Mouse (Mus musculus) forebrain, embryonic 16.5 days (tissue): ENCODE results near the gene Msrb2. TPM values are rescaled to one million over a fixed set of nuclear protein-coding genes. Genes with fewer than 3 reads are reported as not detected.

ENCODE experiments used
- ATAC-seq: fragments of 200-750 bp; cut with Nextera tagmentation; 2 replicates; pipeline ENCODE4 v1.8.0; 2017; ENCODE audit warnings: mild to moderate bottlenecking, moderate library complexity
- H3K27ac ChIP-seq: fragments of 300-500 bp; sonication (generic); 2 replicates; pipeline ENCODE4 v1.5.1; 2014; ENCODE audit warnings: low read length, control low read depth
- H3K27me3 ChIP-seq: fragments of 300-500 bp; sonication (generic); replicated peaks from 2 replicates; pipeline ENCODE4 v1.6.1; 2014; ENCODE audit warnings: low read length; ENCODE audit not compliant: control insufficient read depth, insufficient read depth
- H3K36me3 ChIP-seq: fragments of 300-500 bp; sonication (generic); 2 replicates; pipeline ENCODE4 v1.6.1; 2014; ENCODE audit not compliant: control insufficient read depth, insufficient read depth
- H3K4me1 ChIP-seq: fragments of 300-500 bp; sonication (generic); replicated peaks from 2 replicates; pipeline ENCODE4 v1.6.1; 2014; ENCODE audit warnings: low read length; ENCODE audit not compliant: control insufficient read depth, insufficient read depth
- H3K4me2 ChIP-seq: fragments of 300-500 bp; sonication (generic); 2 replicates; pipeline ENCODE4 v1.6.1; 2014; ENCODE audit warnings: mild to moderate bottlenecking, low read length, control low read depth
- H3K4me3 ChIP-seq: fragments of 300-500 bp; sonication (generic); replicated peaks from 2 replicates; pipeline ENCODE4 v1.5.1; 2014; ENCODE audit warnings: mild to moderate bottlenecking, low read length, control low read depth
- H3K9ac ChIP-seq: fragments of 300-500 bp; sonication (generic); replicated peaks from 2 replicates; pipeline ENCODE4 v1.6.1; 2014; ENCODE audit warnings: low read depth, low read length, control low read depth
- H3K9me3 ChIP-seq: fragments of 300-500 bp; sonication (generic); 2 replicates; pipeline ENCODE4 v1.6.1; 2016; ENCODE audit warnings: low read length; ENCODE audit not compliant: control insufficient read depth
- WGBS: fragments of 180-500 bp; shearing (Covaris S2); extraction: QIAGEN DNeasy Blood & Tissue Kit; methylation state at CpG from one replicate; pipeline ENCODE4 v1.1.7; 2014; 5-methylcytosine and 5-hydroxymethylcytosine counted together
- polyA plus RNA-seq: library from polyadenylated mRNA; unstranded; fragments of >200 nt; fragmentation: Nextera tagmentation; extraction: Ambion mirVana; gene quantifications from 2 replicates; pipeline ENCODE4 v1.2.1, GENCODE M21; 2015

Gene Msrb2
- polyA plus RNA-seq, 1 experiment from 2014 or later, result 7.9 TPM

GRCm38 (mm10) chr2:19431614-19432323, 60.5 kb downstream of the Msrb2 start:
- H3K9ac ChIP-seq, result no peak overlapping the region
- H3K27ac ChIP-seq, result no peak overlapping the region
- 2% methylated on average over 41 of the region's 41 CpGs for WGBS
- H3K36me3 ChIP-seq, result no peaks in the 10 kb centered on the region
- peaks cover 62% of the 10 kb centered on the region for H3K27me3 ChIP-seq
- no peak overlapping the region for H3K4me2 ChIP-seq
- peaks cover 22% of the 10 kb centered on the region for H3K4me1 ChIP-seq
- peak; percentile 31 for ATAC-seq
- no peak overlapping the region for H3K4me3 ChIP-seq
- no peaks in the 10 kb centered on the region for H3K9me3 ChIP-seq

- H3K9me3 ChIP-seq, result no peaks in the 10 kb centered on the region
- H3K4me1 ChIP-seq, result peaks cover 24% of the 10 kb centered on the region
- no peak for ATAC-seq
- no peak overlapping the region for H3K4me3 ChIP-seq
- H3K27ac ChIP-seq, result no peak overlapping the region
- no peak overlapping the region for H3K4me2 ChIP-seq
- WGBS, result 2% methylated on average over 9 of the region's 9 CpGs
- peaks cover 80% of the 10 kb centered on the region for H3K27me3 ChIP-seq
- no peak overlapping the region for H3K9ac ChIP-seq
- H3K36me3 ChIP-seq, result no peaks in the 10 kb centered on the region
Observed at GRCm38 (mm10) chr2:19444346-19444745, 73.1 kb downstream of the Msrb2 start.

Other genes starting within 250 kb of the Msrb2 start
- gene Armc3, start 172.1 kb upstream of the Msrb2 start, polyA plus RNA-seq, result 0.91 and 1.4 TPM in 2 replicates
- gene Ptf1a, start 74.2 kb downstream of the Msrb2 start, polyA plus RNA-seq, result not detected in 2 replicates
- not detected in 2 replicates for gene 4921504E06Rik, start 182.5 kb downstream of the Msrb2 start, polyA plus RNA-seq